Mouse (Mus musculus): ENCODE measurements around the gene Epop. TPM values are rescaled to one million over a fixed set of nuclear protein-coding genes. Genes with fewer than 3 reads are reported as not detected.

Gene Epop
- 1.2 and 1.4 TPM in 2 replicates for polyA plus RNA-seq (2015; fragmentation: Nextera tagmentation; extraction: Ambion mirVana)

- Histone ChIP-seq H3K9me3 (ENCODE audit: control insufficient read depth, low read length) (no peaks in the 10 kb centered on the region), H3K4me2 (ENCODE audit: low read length) (peak within 1 kb of the TSS; percentile 66), H3K27ac (ENCODE audit: low read depth, low read length) (no peak within 1 kb of the TSS), H3K4me1 (ENCODE audit: control insufficient read depth, insufficient read depth, low read depth, low read length) (peaks cover 24% of the 10 kb centered on the region), H3K36me3 (ENCODE audit: control insufficient read depth, insufficient read depth, low read length) (no peaks in the 10 kb centered on the region), H3K4me3 (ENCODE audit: low read length) (peak within 1 kb of the TSS; percentile 60), H3K27me3 (replicated peaks; ENCODE audit: control insufficient read depth, insufficient read depth, low read length) (peaks cover 53% of the 10 kb centered on the region), H3K9ac (ENCODE audit: low read depth, low read length) (peak within 1 kb of the TSS; percentile 72)
- under 1% methylated on average over 40 of the region's 47 CpGs for WGBS
- peak; percentile 95 for ATAC-seq
These were observed at the start of gene Epop for GRCm38 (mm10) chr11:97629576-97629975. Epop (minus strand) TSS chr11:97629702.

GRCm38 (mm10) chr11:97678301-97678700, 48.8 kb upstream of the Epop start:
- Histone ChIP-seq H3K27ac (ENCODE audit: low read depth, low read length) (no peak overlapping the region), H3K4me2 (ENCODE audit: low read length) (no peak overlapping the region), H3K36me3 (ENCODE audit: control insufficient read depth, insufficient read depth, low read length) (peaks cover 31% of the 10 kb centered on the region), H3K27me3 (replicated peaks; ENCODE audit: control insufficient read depth, insufficient read depth, low read length) (no peaks in the 10 kb centered on the region), H3K9ac (ENCODE audit: low read depth, low read length) (0 out of 2 replicates have a peak overlapping the region, but pooled peaks have one; percentile 3), H3K4me3 (ENCODE audit: low read length) (no peak overlapping the region), H3K4me1 (ENCODE audit: control insufficient read depth, insufficient read depth, low read depth, low read length) (peaks cover 4% of the 10 kb centered on the region; the same call in 1 of the 2 replicates), H3K9me3 (ENCODE audit: control insufficient read depth, low read length) (no peaks in the 10 kb centered on the region)
- no peak for ATAC-seq
- 68% methylated on average over 15 of the region's 15 CpGs for WGBS

GRCm38 (mm10) chr11:97677842-97678241, 48.3 kb upstream of the Epop start:
- 51% methylated on average over 8 of the region's 8 CpGs for WGBS
- Histone ChIP-seq H3K4me3 (ENCODE audit: low read length) (no peak overlapping the region), H3K4me1 (ENCODE audit: control insufficient read depth, insufficient read depth, low read depth, low read length) (peaks cover 4% of the 10 kb centered on the region; the same call in 1 of the 2 replicates), H3K27me3 (replicated peaks; ENCODE audit: control insufficient read depth, insufficient read depth, low read length) (no peaks in the 10 kb centered on the region), H3K9ac (ENCODE audit: low read depth, low read length) (0 out of 2 replicates have a peak overlapping the region, but pooled peaks have one; percentile 3), H3K27ac (ENCODE audit: low read depth, low read length) (no peak overlapping the region), H3K36me3 (ENCODE audit: control insufficient read depth, insufficient read depth, low read length) (peaks cover 31% of the 10 kb centered on the region), H3K4me2 (ENCODE audit: low read length) (no peak overlapping the region), H3K9me3 (ENCODE audit: control insufficient read depth, low read length) (no peaks in the 10 kb centered on the region)
- no peak for ATAC-seq

- no peak overlapping the region for H3K9ac ChIP-seq (ENCODE audit: low read depth, low read length)
- 34% methylated on average over 15 of the region's 15 CpGs for WGBS
- no peak overlapping the region for H3K4me2 ChIP-seq (ENCODE audit: low read length)
- no peak overlapping the region for H3K4me3 ChIP-seq (ENCODE audit: low read length)
- no peaks in the 10 kb centered on the region for H3K9me3 ChIP-seq (ENCODE audit: control insufficient read depth, low read length)
- peaks cover 35% of the 10 kb centered on the region for H3K36me3 ChIP-seq (ENCODE audit: control insufficient read depth, insufficient read depth, low read length)
- no peak for ATAC-seq
- no peaks in the 10 kb centered on the region for H3K27me3 ChIP-seq (replicated peaks; ENCODE audit: control insufficient read depth, insufficient read depth, low read length)
- H3K27ac ChIP-seq (ENCODE audit: low read depth, low read length), result no peak overlapping the region
- H3K4me1 ChIP-seq (ENCODE audit: control insufficient read depth, insufficient read depth, low read depth, low read length), result peaks cover 4% of the 10 kb centered on the region; the same call in 1 of the 2 replicates
These were observed 47.9 kb upstream of the Epop start for GRCm38 (mm10) chr11:97677381-97677780.

GRCm38 (mm10) chr11:97676050-97676754, 46.7 kb upstream of the Epop start:
- H3K27me3 ChIP-seq (replicated peaks; ENCODE audit: control insufficient read depth, insufficient read depth, low read length), result no peaks in the 10 kb centered on the region
- WGBS, result 87% methylated on average over 15 of the region's 15 CpGs
- H3K4me3 ChIP-seq (ENCODE audit: low read length), result no peak overlapping the region
- peaks cover 4% of the 10 kb centered on the region; the same call in 1 of the 2 replicates for H3K4me1 ChIP-seq (ENCODE audit: control insufficient read depth, insufficient read depth, low read depth, low read length)
- H3K27ac ChIP-seq (ENCODE audit: low read depth, low read length), result no peak overlapping the region
- H3K9ac ChIP-seq (ENCODE audit: low read depth, low read length), result no peak overlapping the region
- no peaks in the 10 kb centered on the region for H3K9me3 ChIP-seq (ENCODE audit: control insufficient read depth, low read length)
- peaks cover 32% of the 10 kb centered on the region for H3K36me3 ChIP-seq (ENCODE audit: control insufficient read depth, insufficient read depth, low read length)
- H3K4me2 ChIP-seq (ENCODE audit: low read length), result no peak overlapping the region
- no peak for ATAC-seq

GRCm38 (mm10) chr11:97673148-97673547, 43.6 kb upstream of the Epop start:
- no peaks in the 10 kb centered on the region for H3K27me3 ChIP-seq (replicated peaks; ENCODE audit: control insufficient read depth, insufficient read depth, low read length)
- H3K36me3 ChIP-seq (ENCODE audit: control insufficient read depth, insufficient read depth, low read length), result peaks cover 23% of the 10 kb centered on the region
- no peak overlapping the region for H3K4me3 ChIP-seq (ENCODE audit: low read length)
- ATAC-seq, result no peak
- no peak overlapping the region for H3K27ac ChIP-seq (ENCODE audit: low read depth, low read length)
- peaks cover 11% of the 10 kb centered on the region for H3K4me1 ChIP-seq (ENCODE audit: control insufficient read depth, insufficient read depth, low read depth, low read length)
- H3K9ac ChIP-seq (ENCODE audit: low read depth, low read length), result no peak overlapping the region
- no peak overlapping the region for H3K4me2 ChIP-seq (ENCODE audit: low read length)
- no peaks in the 10 kb centered on the region for H3K9me3 ChIP-seq (ENCODE audit: control insufficient read depth, low read length)
- 79% methylated on average over 11 of the region's 11 CpGs for WGBS

- Histone ChIP-seq H3K27me3 (replicated peaks; ENCODE audit: control insufficient read depth, insufficient read depth, low read length) (no peaks in the 10 kb centered on the region), H3K27ac (ENCODE audit: low read depth, low read length) (no peak overlapping the region), H3K9me3 (ENCODE audit: control insufficient read depth, low read length) (no peaks in the 10 kb centered on the region), H3K4me3 (ENCODE audit: low read length) (no peak overlapping the region), H3K36me3 (ENCODE audit: control insufficient read depth, insufficient read depth, low read length) (peaks cover 24% of the 10 kb centered on the region), H3K4me2 (ENCODE audit: low read length) (no peak overlapping the region), H3K9ac (ENCODE audit: low read depth, low read length) (no peak overlapping the region), H3K4me1 (ENCODE audit: control insufficient read depth, insufficient read depth, low read depth, low read length) (peaks cover 11% of the 10 kb centered on the region)
- no peak for ATAC-seq
- WGBS, result 48% methylated on average over 2 of the region's 2 CpGs
These were observed 41.6 kb upstream of the Epop start for GRCm38 (mm10) chr11:97671177-97671527.

GRCm38 (mm10) chr11:97670234-97671176, 41.0 kb upstream of the Epop start:
- no peak overlapping the region for H3K4me2 ChIP-seq (ENCODE audit: low read length)
- ATAC-seq, result no peak
- H3K27me3 ChIP-seq (replicated peaks; ENCODE audit: control insufficient read depth, insufficient read depth, low read length), result no peaks in the 10 kb centered on the region
- H3K9ac ChIP-seq (ENCODE audit: low read depth, low read length), result no peak overlapping the region; the same call in 1 of the 2 replicates
- H3K27ac ChIP-seq (ENCODE audit: low read depth, low read length), result 0 out of 2 replicates have a peak overlapping the region, but pooled peaks have one; percentile 21
- WGBS, result 71% methylated on average over 13 of the region's 13 CpGs
- H3K36me3 ChIP-seq (ENCODE audit: control insufficient read depth, insufficient read depth, low read length), result peaks cover 26% of the 10 kb centered on the region
- no peaks in the 10 kb centered on the region for H3K9me3 ChIP-seq (ENCODE audit: control insufficient read depth, low read length)
- no peak overlapping the region for H3K4me3 ChIP-seq (ENCODE audit: low read length)
- peaks cover 12% of the 10 kb centered on the region for H3K4me1 ChIP-seq (ENCODE audit: control insufficient read depth, insufficient read depth, low read depth, low read length)

- Histone ChIP-seq H3K36me3 (ENCODE audit: control insufficient read depth, insufficient read depth, low read length) (peaks cover 23% of the 10 kb centered on the region), H3K4me2 (ENCODE audit: low read length) (no peak overlapping the region), H3K9me3 (ENCODE audit: control insufficient read depth, low read length) (no peaks in the 10 kb centered on the region), H3K4me1 (ENCODE audit: control insufficient read depth, insufficient read depth, low read depth, low read length) (peaks cover 19% of the 10 kb centered on the region), H3K9ac (ENCODE audit: low read depth, low read length) (no peak overlapping the region), H3K27ac (ENCODE audit: low read depth, low read length) (no peak overlapping the region), H3K4me3 (ENCODE audit: low read length) (no peak overlapping the region), H3K27me3 (replicated peaks; ENCODE audit: control insufficient read depth, insufficient read depth, low read length) (no peaks in the 10 kb centered on the region)
- WGBS, result 13% methylated on average over 6 of the region's 6 CpGs
- ATAC-seq, result no peak
These were observed 40.3 kb upstream of the Epop start for GRCm38 (mm10) chr11:97669829-97670228.

All from hindbrain, embryonic 16.5 days (tissue).